In the genomic region with DNA sequence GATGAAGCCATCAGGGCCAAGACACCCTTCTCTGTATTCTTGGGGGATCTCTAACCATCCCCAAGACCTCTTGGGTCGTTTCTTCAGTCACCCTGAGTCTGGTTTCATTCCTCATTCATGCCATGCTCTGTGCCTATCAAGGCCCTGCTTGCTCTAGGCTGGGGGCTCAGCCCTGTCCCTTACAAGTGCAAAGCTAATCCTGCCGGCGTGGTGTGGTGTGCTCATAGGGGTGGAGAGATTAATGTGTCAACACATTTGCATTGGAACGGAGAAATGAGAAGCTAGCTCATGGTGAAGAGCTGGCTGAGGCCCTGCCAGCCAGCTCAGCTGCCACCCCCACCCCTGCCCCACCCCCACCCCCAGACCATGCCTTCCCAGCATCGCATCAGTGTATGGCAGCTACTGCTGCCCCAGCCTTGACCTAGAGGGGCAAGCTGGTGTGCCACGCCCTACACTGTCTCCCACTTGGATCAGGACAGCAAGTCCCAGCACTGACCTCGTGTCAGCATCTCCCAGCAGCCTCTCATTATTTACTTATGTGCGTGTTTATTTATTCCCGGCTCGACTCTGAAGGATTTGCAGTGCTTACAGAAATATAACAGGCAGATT, we compare ENCODE assay signal across 10 mouse cellular contexts. TPM values are rescaled to one million over a fixed set of nuclear protein-coding genes. Genes with fewer than 3 reads are reported as not detected.
DNase-seq lines count a peak whose midpoint lies in the region; ATAC-seq and TF ChIP-seq lines count a peak whose summit lies in the region.
"Had no signal": no experiment of that assay in that cellular context is flagged by ENCODE, and none has a peak within 500 bp of the region (broad histone marks: within the 10 kb centered on the region; RNA-seq: fewer than 3 reads in every experiment).

No protein-coding gene starts in this region.

- peak overlapping the region; percentile 7 for H3K27ac ChIP-seq in left cerebral cortex, adult 2 months
- H3K27ac ChIP-seq in forebrain, embryonic 13.5 days: peak overlapping the region; percentile 70
- H3K27ac ChIP-seq in hindbrain, embryonic 13.5 days: peak overlapping the region; percentile 42
- no peak overlapping the region for H3K27ac ChIP-seq in midbrain, postnatal 0 days (ENCODE audit: low read depth, low read length)
- H3K27ac ChIP-seq: liver, embryonic 14.5 days; neural tube, embryonic 12.5 days had no signal

- no peak overlapping the region for H3K4me3 ChIP-seq in left cerebral cortex, adult 2 months
- no peak overlapping the region for H3K4me3 ChIP-seq in forebrain, embryonic 13.5 days
- no peak overlapping the region for H3K4me3 ChIP-seq in hindbrain, embryonic 13.5 days
- no peak overlapping the region for H3K4me3 ChIP-seq in midbrain, postnatal 0 days (ENCODE audit: low read depth, low read length)
- H3K4me3 ChIP-seq: neural tube, embryonic 12.5 days had no signal

- peaks cover 26% of the 10 kb centered on the region for H3K4me1 ChIP-seq in forebrain, embryonic 13.5 days
- H3K4me1 ChIP-seq in hindbrain, embryonic 13.5 days (replicated peaks): peaks cover 28% of the 10 kb centered on the region
- H3K4me1 ChIP-seq in midbrain, postnatal 0 days (ENCODE audit: insufficient read depth, low read length): no peaks in the 10 kb centered on the region

- peak overlapping the region; percentile 56 for H3K9ac ChIP-seq in forebrain, embryonic 13.5 days
- H3K9ac ChIP-seq in hindbrain, embryonic 13.5 days: peak overlapping the region; percentile 35
- no peak overlapping the region for H3K9ac ChIP-seq in midbrain, postnatal 0 days (replicated peaks; ENCODE audit: low read length, poor library complexity, severe bottlenecking)
- H3K9ac ChIP-seq: liver, embryonic 14.5 days; neural tube, embryonic 12.5 days had no signal

- 0 out of 2 replicates have a peak, but pooled peaks cover 7% of the 10 kb centered on the region for H3K27me3 ChIP-seq in forebrain, embryonic 13.5 days
- H3K27me3 ChIP-seq in hindbrain, embryonic 13.5 days: peaks cover 31% of the 10 kb centered on the region
- H3K27me3 ChIP-seq in midbrain, postnatal 0 days (ENCODE audit: insufficient read depth, low read length): no peaks in the 10 kb centered on the region

- H3K4me2 ChIP-seq in forebrain, embryonic 13.5 days: no peak overlapping the region
- H3K4me2 ChIP-seq in hindbrain, embryonic 13.5 days: no peak overlapping the region
- no peak overlapping the region for H3K4me2 ChIP-seq in midbrain, postnatal 0 days (ENCODE audit: low read depth, low read length, poor library complexity, severe bottlenecking)
- H3K4me2 ChIP-seq: neural tube, embryonic 12.5 days had no signal

- no peaks in the 10 kb centered on the region for H3K9me3 ChIP-seq in forebrain, embryonic 13.5 days (replicated peaks)
- H3K9me3 ChIP-seq in hindbrain, embryonic 13.5 days: no peaks in the 10 kb centered on the region
- no peaks in the 10 kb centered on the region for H3K9me3 ChIP-seq in midbrain, postnatal 0 days (ENCODE audit: low read length)
- H3K9me3 ChIP-seq: G1E; neural tube, embryonic 12.5 days had no signal

- no peak for DNase-seq in left cerebral cortex, adult 2 months (ENCODE audit: extremely low spot score in 1 of 2, low spot score in 2 of 2)
- no peak for DNase-seq in left cerebral cortex, postnatal 4 days
- DNase-seq in midbrain, postnatal 0 days (ENCODE audit: low spot score): no peak
- no peak for DNase-seq in kidney, adult 9 months
- DNase-seq in kidney, adult 18-20 months: no peak

- TF ChIP-seq CTCF in left cerebral cortex, adult 2 months (IDR thresholded peaks at IDR 0.05): no peak
- TF ChIP-seq CTCF in midbrain, postnatal 0 days (IDR thresholded peaks at IDR 0.05): no peak

- peak; percentile 44 for ATAC-seq in forebrain, embryonic 13.5 days
- ATAC-seq in hindbrain, embryonic 13.5 days (ENCODE audit: low FRiP score): peak; percentile 53; the same call in 1 of the 2 replicates
- ATAC-seq in midbrain, postnatal 0 days (ENCODE audit: low FRiP score): peak; percentile 39; the same call in 1 of the 2 replicates

- intact Hi-C loops in left cerebral cortex, adult 2 months (cut with DNase I): no loop called here
- intact Hi-C loops in left cerebral cortex, postnatal 4 days (cut with DNase I): no loop called here

- 39% methylated on average over 10 of the region's 10 CpGs for WGBS in forebrain, embryonic 13.5 days
- WGBS in hindbrain, embryonic 13.5 days: 32% methylated on average over 10 of the region's 10 CpGs
- WGBS in midbrain, postnatal 0 days: 27% methylated on average over 10 of the region's 10 CpGs

- no peaks in the 10 kb centered on the region for H3K36me3 ChIP-seq in forebrain, embryonic 13.5 days (ENCODE audit: poor library complexity, severe bottlenecking)
- H3K36me3 ChIP-seq in hindbrain, embryonic 13.5 days: no peaks in the 10 kb centered on the region
- H3K36me3 ChIP-seq in midbrain, postnatal 0 days (ENCODE audit: insufficient read depth, low read length): no peaks in the 10 kb centered on the region
- H3K36me3 ChIP-seq: G1E; neural tube, embryonic 12.5 days had no signal

RNA-seq across cellular contexts. Expression of a gene that starts 17.3 kb away (rescaled TPM):
- 10 to 100 TPM; 41.4 to 43.0 TPM for total RNA-seq in left cerebral cortex, adult 2 months (2021)
- 10 to 100 TPM; 22.4 to 23.5 TPM for total RNA-seq in left cerebral cortex, postnatal 4 days (2021)
- polyA plus RNA-seq in forebrain, embryonic 13.5 days (2015; fragmentation: Nextera tagmentation; extraction: Ambion mirVana): 10.4 and 11.3 TPM in 2 replicates
- 7.1 and 8.1 TPM in 2 replicates for polyA plus RNA-seq in hindbrain, embryonic 13.5 days (2015; fragmentation: Nextera tagmentation; extraction: Ambion mirVana)
- 9.9 and 11.4 TPM in 2 replicates for total RNA-seq in midbrain, postnatal 0 days (2014; rRNA removed)
- polyA plus RNA-seq in midbrain, postnatal 0 days (2015; fragmentation: Nextera tagmentation; extraction: Ambion mirVana): 9.8 and 11.9 TPM in 2 replicates
- polyA plus RNA-seq: G1E had no signal
